Mouse (Mus musculus): Measurements from ENCODE around the gene Nfix. TPM values are rescaled to one million over a fixed set of nuclear protein-coding genes. Genes with fewer than 3 reads are reported as not detected.
"Not testable (repeated sequence)": the region's sequence is repeated elsewhere in the genome, so short reads cannot be mapped to it uniquely, and the experiment has no call there.

The Nfix gene
- total RNA-seq, 2 experiments from 2014 or later, result 134 to 137 TPM

- DNase-seq (ENCODE audit: low spot score in 2 of 2), result no peak
Measured at GRCm38 (mm10) chr8:84677305-84677704, 122.8 kb downstream of the Nfix start.

DNA sequence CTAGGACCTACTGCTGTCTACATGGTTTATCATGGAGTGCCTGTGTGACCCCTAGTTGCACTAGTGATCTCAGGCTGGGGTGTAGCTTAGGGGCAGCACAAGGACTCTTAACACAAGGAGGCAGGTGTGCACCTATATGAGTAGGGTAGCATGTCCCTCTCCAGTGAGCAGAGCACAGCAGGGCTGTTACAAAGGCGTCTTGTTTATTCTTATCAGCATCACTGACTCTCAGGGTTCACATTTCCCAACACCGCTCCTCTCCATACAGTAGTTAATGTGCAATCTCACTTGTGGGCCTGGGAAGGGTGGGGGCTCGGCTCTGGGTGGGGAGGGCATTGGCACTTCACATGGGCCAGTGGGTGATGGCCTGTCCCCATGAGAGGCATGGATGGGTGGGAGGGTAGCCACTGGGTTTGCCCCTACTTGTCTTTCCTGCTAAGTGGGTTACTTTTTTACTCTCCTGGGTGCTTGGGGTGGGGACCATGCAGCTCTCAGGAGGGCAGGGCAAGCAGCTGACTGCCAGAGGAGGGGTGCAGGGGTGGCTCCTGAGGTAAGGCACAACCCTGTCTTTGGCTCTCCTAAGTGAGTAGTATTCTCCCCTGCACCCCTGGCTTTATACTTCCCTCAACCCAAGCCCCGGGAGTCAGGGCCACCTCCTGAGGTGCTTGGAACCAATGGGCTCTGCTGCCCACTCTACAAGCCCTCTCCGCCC, 129.7 kb downstream of the Nfix start:
- DNase-seq (ENCODE audit: low spot score in 2 of 2), result not testable (repeated sequence)

DNA sequence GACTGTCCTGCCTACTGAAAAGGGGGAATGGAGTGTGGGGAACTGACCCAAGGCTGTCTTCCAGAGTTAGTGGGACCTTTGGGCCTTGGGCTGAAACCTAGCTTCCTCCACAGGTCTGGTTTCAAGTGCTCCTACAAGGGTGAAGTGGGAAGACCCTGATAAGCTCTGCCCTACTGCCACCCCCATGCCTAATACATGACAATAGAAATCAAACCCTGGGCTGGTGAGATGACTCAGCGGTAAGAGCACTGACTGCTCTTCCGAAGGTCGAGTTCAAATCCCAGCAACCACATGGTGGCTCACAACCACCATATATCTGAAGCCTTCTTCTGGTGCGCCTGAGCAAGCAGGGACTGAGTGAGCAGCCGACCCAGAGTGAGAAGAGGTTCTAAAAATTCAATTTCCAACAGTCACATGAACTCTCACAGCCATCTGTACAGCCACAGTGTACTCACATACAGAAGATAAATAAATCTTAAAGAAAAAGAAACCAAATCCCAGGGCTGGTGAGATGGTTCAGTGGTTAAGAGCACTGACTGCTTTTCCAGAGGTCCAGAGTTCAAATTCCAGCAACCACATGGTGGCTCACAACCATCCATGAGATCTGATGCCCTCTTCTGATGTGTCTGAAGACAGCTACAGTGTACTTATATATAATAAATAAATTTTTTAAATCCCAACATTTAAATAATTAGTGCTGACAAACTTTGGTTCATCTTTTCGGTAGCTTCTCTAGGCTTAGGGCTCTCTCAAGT, 131.2 kb downstream of the Nfix start:
- DNase-seq (ENCODE audit: low spot score in 2 of 2), result no peak

DNA sequence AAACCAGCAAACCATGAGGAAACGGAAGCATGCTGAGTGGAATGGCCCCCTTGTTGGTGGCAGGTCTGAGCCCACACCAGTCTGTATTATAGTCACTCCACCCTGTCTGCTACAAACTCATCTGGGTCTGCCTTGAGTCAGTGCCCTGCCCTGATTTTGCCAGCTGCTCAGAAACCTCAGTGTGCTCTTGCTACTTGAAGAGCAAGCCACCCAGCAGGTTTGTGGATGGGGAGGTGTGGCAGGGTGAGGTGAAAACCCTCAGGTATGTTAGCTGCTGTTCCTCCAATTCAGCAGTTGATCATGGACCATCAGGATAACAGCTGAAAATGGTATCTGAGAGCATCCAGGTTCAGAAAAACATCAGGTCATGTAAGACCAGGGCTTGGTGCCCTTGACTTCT, 132.1 kb downstream of the Nfix start:
- DNase-seq (ENCODE audit: low spot score in 2 of 2), result no peak

DNA sequence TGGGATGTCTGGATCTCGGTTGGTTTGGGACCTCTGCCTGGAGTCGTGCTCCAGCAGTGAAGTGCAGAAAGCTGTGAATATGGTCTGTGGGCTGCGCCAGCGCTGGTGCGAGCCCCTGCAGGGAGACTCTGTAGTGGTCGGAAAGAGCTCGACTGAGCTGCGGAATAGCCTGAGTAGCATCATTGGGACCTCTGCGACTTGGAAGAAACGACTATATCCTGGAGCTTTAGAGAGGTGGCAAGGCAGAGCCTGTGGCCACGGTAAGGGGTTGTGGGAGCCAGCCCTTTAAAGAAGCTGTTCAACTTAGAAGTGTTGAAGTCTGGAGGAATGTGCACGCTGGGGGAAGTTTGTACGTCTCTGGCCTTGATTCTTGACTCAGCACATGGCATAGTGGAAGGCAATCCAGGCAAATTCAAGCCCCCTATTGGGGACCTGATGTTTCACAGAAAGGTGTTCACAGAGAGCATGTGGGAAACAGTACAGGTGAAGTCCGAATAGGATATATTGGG, 134.7 kb downstream of the Nfix start:
- no peak for DNase-seq (ENCODE audit: low spot score in 2 of 2)

- DNase-seq (ENCODE audit: low spot score in 2 of 2), result peak; percentile 48 to 60
Measured at GRCm38 (mm10) chr8:84664566-84665384, 135.4 kb downstream of the Nfix start.

DNA sequence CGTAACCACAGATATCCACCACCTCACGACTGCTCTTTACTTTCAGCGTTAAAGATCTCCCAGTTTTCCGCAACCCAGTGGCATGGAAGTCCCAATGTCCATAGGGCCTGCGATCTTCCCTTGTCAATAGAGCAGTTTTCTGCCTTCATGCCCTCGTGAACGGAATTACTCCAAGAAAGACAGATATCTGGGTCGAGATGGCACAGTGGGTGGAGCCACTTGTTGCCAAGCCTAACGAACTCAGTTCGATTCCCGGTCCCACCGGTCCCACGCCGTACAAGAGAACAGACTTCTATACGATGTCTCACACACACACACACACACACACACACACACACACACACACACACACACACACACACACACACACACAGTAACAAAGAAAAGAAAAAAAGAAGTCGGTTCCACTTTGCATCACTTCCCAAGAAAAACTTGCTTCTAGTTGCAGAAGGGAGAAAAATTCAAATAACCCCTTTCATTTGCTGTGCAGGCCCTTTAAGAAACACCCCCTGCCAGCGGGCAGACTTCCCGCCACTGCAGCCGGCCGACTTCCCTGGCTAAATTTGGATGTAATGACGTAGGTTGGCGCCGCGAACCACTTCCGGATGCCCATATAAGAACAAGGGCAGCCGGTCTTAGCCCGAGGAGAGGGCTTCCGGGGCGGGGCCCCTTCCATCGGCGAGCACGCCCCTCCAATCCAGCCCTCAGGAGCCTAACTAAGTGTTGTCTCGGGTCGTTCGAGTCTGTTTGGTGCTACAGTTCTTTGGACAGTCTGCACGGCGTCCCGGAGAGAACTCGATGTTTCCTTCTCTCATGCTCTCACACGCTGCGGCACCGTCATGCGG, 136.4 kb downstream of the Nfix start:
- peak; percentile 82 to 87 for DNase-seq (ENCODE audit: low spot score in 2 of 2)

DNA sequence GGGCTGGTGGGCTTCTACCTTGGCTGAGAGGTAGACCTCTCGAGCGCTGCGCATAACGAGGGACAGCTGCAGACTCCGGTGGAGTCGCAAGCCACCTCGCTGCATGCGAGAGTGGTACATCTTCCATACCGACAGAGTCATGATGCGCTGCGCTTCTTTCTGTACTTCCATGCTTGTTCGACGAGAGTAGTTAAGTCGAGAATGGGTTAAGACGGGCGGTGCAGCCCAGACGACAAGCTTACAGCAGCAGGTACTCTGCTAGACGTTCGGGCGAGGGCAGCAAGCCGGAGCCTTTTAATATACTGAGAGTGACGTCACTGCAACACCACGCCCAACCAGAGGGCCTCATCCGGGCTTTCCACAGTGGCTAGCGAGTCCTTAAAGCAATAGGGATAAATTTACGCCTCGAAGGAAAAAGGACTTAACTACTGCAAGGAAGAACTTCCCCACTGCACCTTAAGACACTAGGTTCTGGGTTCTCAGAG, 137.5 kb downstream of the Nfix start, which contains the start of gene Ier2:
Ier2 (minus strand) TSS at position 272 of the 485 bp plus-strand sequence.
- peak; percentile 86 to 89 for DNase-seq (ENCODE audit: low spot score in 2 of 2)

DNA sequence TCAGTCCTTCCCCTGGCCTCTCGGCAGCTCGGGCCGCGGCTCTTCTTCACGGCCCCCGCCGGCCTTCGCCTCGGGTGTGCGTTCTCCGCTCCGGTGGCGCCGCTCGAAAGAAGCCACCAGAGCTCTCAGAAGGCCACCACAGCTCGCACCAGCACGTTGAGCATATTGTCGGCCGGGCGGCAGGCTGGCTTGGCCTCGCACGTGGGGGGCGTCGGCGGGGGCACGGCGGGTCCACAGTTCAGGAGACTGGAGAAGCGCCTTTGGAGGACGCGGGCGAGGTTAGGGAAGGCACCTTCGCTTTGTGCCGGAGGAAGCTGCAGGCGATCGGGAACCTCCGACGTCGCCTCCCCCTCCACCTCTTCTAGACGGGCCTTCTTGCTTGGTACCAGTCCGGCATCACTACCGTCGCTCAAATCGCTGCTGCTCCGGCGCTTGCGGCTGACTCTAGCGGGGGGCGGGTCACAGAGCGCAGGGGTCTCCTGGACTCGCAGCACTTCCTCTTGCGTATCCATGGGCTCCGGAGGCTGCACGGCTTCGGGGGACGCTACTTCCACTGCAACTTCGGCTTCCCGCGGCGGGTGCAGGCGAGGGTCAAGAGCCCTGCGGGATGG, 138.1 kb downstream of the Nfix start:
- DNase-seq (ENCODE audit: low spot score in 2 of 2), result no peak

- peak; percentile 61 to 76 for DNase-seq (ENCODE audit: low spot score in 2 of 2)
Measured at GRCm38 (mm10) chr8:84661458-84661871, 138.7 kb downstream of the Nfix start.

DNA sequence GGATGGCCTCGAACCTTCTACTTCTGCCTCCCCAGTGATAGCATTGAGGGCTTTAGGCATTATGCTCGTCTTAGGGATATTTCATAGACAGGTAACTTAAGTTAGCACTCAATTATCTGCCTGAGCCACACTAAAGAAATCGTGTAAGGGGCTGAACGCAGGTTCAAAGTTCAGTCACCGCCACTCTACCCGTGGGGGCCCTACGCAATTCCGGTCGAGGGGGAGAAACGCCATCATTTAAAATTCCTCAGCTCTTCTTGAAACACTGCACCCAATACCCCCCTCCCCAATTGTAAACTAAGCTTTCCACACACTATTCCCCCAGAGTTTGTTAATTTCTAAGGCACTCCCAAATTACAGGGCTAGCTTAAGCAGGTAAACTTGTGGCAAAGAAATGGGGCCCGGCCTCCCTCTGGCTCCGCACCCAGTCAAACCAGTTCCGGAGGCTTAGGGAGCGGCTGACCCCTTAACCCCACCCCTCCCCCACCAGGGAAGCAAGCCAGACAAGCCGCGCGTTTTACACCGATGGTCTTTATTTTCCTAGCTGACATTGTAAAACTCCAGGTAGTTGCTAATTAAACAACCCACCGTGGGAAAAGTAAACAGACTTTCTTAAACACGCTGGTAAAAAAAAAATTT, 139.2 kb downstream of the Nfix start:
- peak in 1 of 2 experiments; percentile 33 for DNase-seq (ENCODE audit: low spot score in 2 of 2)

DNA sequence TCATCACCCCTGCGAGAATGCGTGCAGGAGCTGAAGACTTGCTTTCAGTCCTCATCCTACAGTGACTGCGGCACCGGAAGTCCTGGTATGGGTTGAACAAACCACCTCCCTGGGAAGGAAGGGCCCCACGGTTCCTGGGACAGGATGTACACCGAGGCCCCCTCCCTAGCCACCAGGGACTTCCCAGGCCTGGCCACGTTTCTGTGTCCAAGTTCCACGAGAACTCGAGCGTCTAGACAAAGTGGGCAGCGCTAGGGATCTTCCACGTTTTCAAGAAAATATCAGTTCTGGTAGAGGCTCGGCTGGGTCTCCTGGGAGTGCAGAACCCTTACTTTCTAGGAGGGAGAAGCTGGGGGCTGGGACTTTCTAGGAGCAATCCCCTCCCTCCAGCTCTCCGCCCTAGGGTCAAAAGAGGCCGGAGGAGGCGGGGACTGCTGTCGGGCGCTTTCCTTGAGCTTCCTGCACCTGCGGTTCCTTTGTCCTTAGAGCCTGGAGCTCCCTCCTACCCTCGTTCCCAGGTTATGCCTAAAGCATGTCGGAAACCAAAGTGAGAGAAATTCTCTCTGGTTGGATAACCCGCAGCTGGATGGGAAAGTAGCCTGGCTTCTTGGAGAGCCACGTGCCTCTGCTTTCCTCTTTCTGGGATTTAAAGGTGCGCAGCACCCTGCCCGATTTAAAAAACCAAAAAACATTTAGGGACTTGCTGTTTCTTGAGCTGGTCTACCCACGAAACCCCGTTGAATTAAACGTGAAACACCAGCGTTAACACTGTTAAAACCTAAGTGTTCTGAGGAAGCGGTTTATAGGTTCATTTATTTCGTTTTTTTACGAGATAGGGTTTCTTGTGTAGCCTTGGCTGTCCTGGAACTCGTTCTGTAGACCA, 140.0 kb downstream of the Nfix start:
- DNase-seq (ENCODE audit: low spot score in 2 of 2), result no peak

- DNase-seq (ENCODE audit: low spot score in 2 of 2), result no peak
Measured at GRCm38 (mm10) chr8:84658951-84659350, 141.2 kb downstream of the Nfix start.

- DNase-seq (ENCODE audit: low spot score in 2 of 2), result no peak
Measured at GRCm38 (mm10) chr8:84657680-84658079, 142.5 kb downstream of the Nfix start.

- DNase-seq (ENCODE audit: low spot score in 2 of 2), result no peak
Measured at GRCm38 (mm10) chr8:84657203-84657602, 142.9 kb downstream of the Nfix start.

DNA sequence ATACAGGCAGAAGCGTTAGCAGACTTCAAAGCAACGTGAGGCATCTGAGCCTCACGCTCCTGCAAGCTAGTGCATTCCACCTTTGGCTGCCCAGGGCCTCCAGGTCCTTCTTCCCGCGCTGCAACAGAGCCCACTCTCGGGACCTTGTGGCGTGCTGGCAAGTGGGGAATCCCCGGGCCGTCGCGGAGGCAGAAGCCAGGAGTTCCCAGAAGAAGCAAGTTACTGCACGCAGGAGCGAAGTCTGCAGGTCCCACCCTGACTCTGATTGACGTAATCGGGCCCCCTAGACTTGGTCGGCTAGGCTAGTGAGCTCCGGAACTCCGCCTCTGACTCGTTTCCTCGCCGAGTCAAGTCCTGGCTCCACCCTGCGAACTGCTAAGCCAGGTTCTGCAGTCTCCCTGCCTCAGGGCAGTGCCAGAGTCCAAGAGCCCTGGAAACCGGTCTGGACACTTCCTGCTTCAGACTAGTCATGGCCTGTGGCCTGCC, 143.5 kb downstream of the Nfix start:
- no peak for DNase-seq (ENCODE audit: low spot score in 2 of 2)

- DNase-seq (ENCODE audit: low spot score in 2 of 2), result no peak
Measured at GRCm38 (mm10) chr8:84656191-84656525, 144.0 kb downstream of the Nfix start.
